Mouse (Mus musculus) layer of hippocampus, adult 8-10 months (tissue): Measurements from ENCODE around the gene Als2cl. TPM values are rescaled to one million over a fixed set of nuclear protein-coding genes. Genes with fewer than 3 reads are reported as not detected.

ENCODE experiments used
- DNase-seq, 2 experiments: peaks; one replicate each; pipeline ENCODE4 v3.0.0; 2022; ENCODE audit warnings: low spot score in 2 of 2
- total RNA-seq, 4 experiments: library from RNA; stranded (reverse); gene quantifications; 2 replicates each; pipeline ENCODE4 v1.2.4; 2022

Als2cl gene
- total RNA-seq: 10 to 100 TPM in 3 of 4 experiments, 1 to 10 TPM in 1; 8.0 to 14.7 (median 13.7) TPM

- DNase-seq: peak; percentile 40 to 60
Measured at GRCm38 (mm10) chr9:110879191-110879920, at the start of gene Als2cl. Gene Als2cl, plus strand, starts transcription at chr9:110879870.

- no peak for DNase-seq
Measured at GRCm38 (mm10) chr9:110833021-110833420, 46.6 kb upstream of the Als2cl start.

- no peak for DNase-seq
Measured at GRCm38 (mm10) chr9:110834411-110834810, 45.3 kb upstream of the Als2cl start, which contains the start of gene Prss45. Gene Prss45, plus strand, starts transcription at chr9:110834588.

GRCm38 (mm10) chr9:110834961-110835360 is 44.7 kb upstream of the Als2cl start:
- DNase-seq: no peak

GRCm38 (mm10) chr9:110836112-110836511 is 43.6 kb upstream of the Als2cl start:
- DNase-seq: peak; percentile 20 to 37

GRCm38 (mm10) chr9:110840905-110841304 is 38.8 kb upstream of the Als2cl start:
- no peak for DNase-seq

- DNase-seq: no peak
Measured at GRCm38 (mm10) chr9:110841438-110841837, 38.2 kb upstream of the Als2cl start.

GRCm38 (mm10) chr9:110844206-110844605 is 35.5 kb upstream of the Als2cl start, which contains the start of gene Prss46:
Gene Prss46, plus strand, starts transcription at chr9:110844506.
- no peak for DNase-seq

GRCm38 (mm10) chr9:110849162-110849561 is 30.5 kb upstream of the Als2cl start:
- DNase-seq: no peak

- DNase-seq: no peak
Measured at GRCm38 (mm10) chr9:110855903-110856302, 23.8 kb upstream of the Als2cl start.

- DNase-seq: no peak
Measured at GRCm38 (mm10) chr9:110856920-110857319, 22.8 kb upstream of the Als2cl start.

GRCm38 (mm10) chr9:110857781-110858472 is 21.7 kb upstream of the Als2cl start, which contains the start of gene Prss50:
Gene Prss50, plus strand, starts transcription at chr9:110857967.
- no peak for DNase-seq

- DNase-seq: no peak
Measured at GRCm38 (mm10) chr9:110858523-110858922, 21.1 kb upstream of the Als2cl start.

GRCm38 (mm10) chr9:110858967-110859596 is 20.6 kb upstream of the Als2cl start:
- no peak for DNase-seq

GRCm38 (mm10) chr9:110871030-110871429 is 8.6 kb upstream of the Als2cl start:
- DNase-seq: peak; percentile 34 to 79

GRCm38 (mm10) chr9:110873681-110874659 is 5.7 kb upstream of the Als2cl start:
- DNase-seq: peak in 1 of 2 experiments; percentile 23

- no peak for DNase-seq
Measured at GRCm38 (mm10) chr9:110874660-110875191, 4.9 kb upstream of the Als2cl start.

GRCm38 (mm10) chr9:110875288-110875695 is 4.4 kb upstream of the Als2cl start:
- DNase-seq: no peak

GRCm38 (mm10) chr9:110877353-110877752 is 2.3 kb upstream of the Als2cl start:
- no peak for DNase-seq

- DNase-seq: peak in 1 of 2 experiments; percentile 28
Measured at GRCm38 (mm10) chr9:110877888-110878287, 1.8 kb upstream of the Als2cl start.
